Mouse (Mus musculus): ENCODE measurements around the gene Cox17. TPM values are rescaled to one million over a fixed set of nuclear protein-coding genes. Genes with fewer than 3 reads are reported as not detected.
A peak's percentile ranks its signal among the peaks of the same experiment; 100 is the strongest.

Cox17 gene
- polyA plus RNA-seq, 1 experiment = 256 TPM

GRCm38 (mm10) chr16:38352031-38352430 is 5.2 kb downstream of the Cox17 start:
- H3K4me1 ChIP-seq (ENCODE audit: control insufficient read depth, insufficient read depth, low read length) = no peaks in the 10 kb centered on the region
- no peak overlapping the region for H3K4me3 ChIP-seq (replicated peaks; ENCODE audit: insufficient read depth, low read depth, low read length)
- TF ChIP-seq POLR2A (IDR thresholded peaks at IDR 0.05; ENCODE audit: borderline replicate concordance, insufficient read depth, low read length) (no peak), CTCF (IDR thresholded peaks at IDR 0.05; ENCODE audit: borderline replicate concordance, insufficient read depth, low read depth, low read length) (no peak)
- no peaks in the 10 kb centered on the region for H3K27me3 ChIP-seq (ENCODE audit: control insufficient read depth, insufficient read depth, low read length)
- WGBS = 25% methylated on average over 7 of the region's 7 CpGs
- H3K27ac ChIP-seq (ENCODE audit: insufficient read depth, low read length) = no peak overlapping the region
- peak in 1 of 2 experiments; percentile 39 for DNase-seq

DNA sequence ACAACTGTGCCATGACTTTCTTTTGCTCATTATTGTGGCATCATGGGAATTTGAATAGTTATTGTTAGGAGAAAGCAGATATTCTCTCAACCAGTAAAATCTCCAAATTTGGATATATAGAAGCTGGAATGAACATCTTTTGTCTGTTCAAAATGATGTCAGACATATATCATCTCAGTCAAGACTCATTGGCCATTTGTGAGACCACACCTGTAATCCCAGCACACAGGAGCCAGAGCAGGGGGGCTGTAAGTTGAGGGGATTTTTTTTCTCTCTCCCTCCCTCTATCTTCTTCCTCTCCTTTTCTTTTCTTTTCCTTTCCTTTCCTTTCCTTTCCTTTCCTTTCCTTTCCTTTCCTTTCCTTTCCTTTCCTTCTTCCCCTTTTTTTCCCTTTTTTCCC is 6.1 kb downstream of the Cox17 start:
- no peaks in the 10 kb centered on the region for H3K27me3 ChIP-seq (ENCODE audit: control insufficient read depth, insufficient read depth, low read length)
- no peak overlapping the region for H3K4me3 ChIP-seq (replicated peaks; ENCODE audit: insufficient read depth, low read depth, low read length)
- H3K27ac ChIP-seq (ENCODE audit: insufficient read depth, low read length) = no peak overlapping the region
- no peaks in the 10 kb centered on the region for H3K4me1 ChIP-seq (ENCODE audit: control insufficient read depth, insufficient read depth, low read length)
- no peak for DNase-seq
- TF ChIP-seq CTCF (IDR thresholded peaks at IDR 0.05; ENCODE audit: borderline replicate concordance, insufficient read depth, low read depth, low read length) (no peak), POLR2A (IDR thresholded peaks at IDR 0.05; ENCODE audit: borderline replicate concordance, insufficient read depth, low read length) (no peak)

DNA sequence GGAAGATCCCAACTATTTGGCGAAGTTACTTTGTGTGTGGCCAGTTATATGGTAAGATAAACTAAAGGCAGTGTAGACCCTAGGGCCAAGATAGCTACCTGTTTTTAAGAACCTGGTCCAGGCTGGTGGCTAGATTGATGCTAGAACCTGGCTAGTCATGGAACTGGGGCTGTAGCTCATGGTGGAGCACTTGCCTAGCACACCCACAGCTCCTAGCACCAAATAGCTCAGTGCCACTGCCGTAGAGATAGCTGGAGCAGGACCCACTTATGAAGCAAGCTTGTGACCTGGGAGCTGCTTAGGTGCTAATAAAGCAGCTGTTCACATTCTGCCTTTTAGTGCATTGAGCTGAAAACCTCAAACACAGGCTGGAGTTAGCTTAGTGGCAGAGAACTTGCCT is 6.9 kb downstream of the Cox17 start:
- 97% methylated on average over 2 of the region's 2 CpGs for WGBS
- no peak overlapping the region for H3K27ac ChIP-seq (ENCODE audit: insufficient read depth, low read length)
- no peaks in the 10 kb centered on the region for H3K27me3 ChIP-seq (ENCODE audit: control insufficient read depth, insufficient read depth, low read length)
- no peaks in the 10 kb centered on the region for H3K4me1 ChIP-seq (ENCODE audit: control insufficient read depth, insufficient read depth, low read length)
- H3K4me3 ChIP-seq (replicated peaks; ENCODE audit: insufficient read depth, low read depth, low read length) = no peak overlapping the region
- DNase-seq = no peak
- TF ChIP-seq CTCF (IDR thresholded peaks at IDR 0.05; ENCODE audit: borderline replicate concordance, insufficient read depth, low read depth, low read length) (no peak), POLR2A (IDR thresholded peaks at IDR 0.05; ENCODE audit: borderline replicate concordance, insufficient read depth, low read length) (no peak)

DNA sequence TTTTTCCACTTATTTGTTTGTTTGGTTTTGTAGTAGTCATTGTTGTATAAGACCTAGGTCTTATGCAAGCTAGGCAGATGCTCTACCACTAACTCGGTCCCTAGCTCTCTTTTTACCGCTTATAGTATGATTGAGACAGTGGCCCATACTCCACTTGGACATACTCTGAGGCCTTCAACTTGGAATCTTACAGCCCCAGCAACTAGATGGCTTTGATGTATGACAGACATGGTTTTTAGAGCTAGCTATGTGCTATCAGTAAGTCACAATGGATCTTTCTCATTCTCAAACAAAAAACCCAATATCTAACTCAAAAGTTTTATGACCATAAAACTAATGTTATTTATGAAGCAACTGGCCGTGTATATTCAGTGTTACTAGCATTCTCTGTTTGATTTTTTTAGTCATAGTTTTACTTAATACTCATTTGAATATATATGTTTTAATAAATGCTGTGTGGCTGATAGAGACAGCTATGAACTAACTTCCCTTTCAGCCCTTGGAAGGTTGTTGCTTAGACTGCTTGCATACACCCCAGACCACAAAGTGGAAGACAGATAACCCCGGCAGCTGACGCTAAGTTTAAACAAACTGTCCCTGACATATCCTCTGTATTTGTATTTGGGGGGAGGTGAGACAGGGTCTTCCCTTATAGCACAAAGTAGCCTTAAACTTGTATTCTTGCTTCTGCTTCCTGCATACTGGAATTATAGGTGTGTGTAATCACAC is 7.6 kb downstream of the Cox17 start:
- Histone ChIP-seq H3K4me3 (replicated peaks; ENCODE audit: insufficient read depth, low read depth, low read length) (no peak overlapping the region), H3K27ac (ENCODE audit: insufficient read depth, low read length) (no peak overlapping the region), H3K27me3 (ENCODE audit: control insufficient read depth, insufficient read depth, low read length) (no peaks in the 10 kb centered on the region), H3K4me1 (ENCODE audit: control insufficient read depth, insufficient read depth, low read length) (no peaks in the 10 kb centered on the region)
- TF ChIP-seq CTCF (IDR thresholded peaks at IDR 0.05; ENCODE audit: borderline replicate concordance, insufficient read depth, low read depth, low read length) (no peak), POLR2A (IDR thresholded peaks at IDR 0.05; ENCODE audit: borderline replicate concordance, insufficient read depth, low read length) (no peak)
- DNase-seq = no peak
- 94% methylated on average over 5 of the region's 5 CpGs for WGBS

- no peak for DNase-seq
- H3K4me1 ChIP-seq (ENCODE audit: control insufficient read depth, insufficient read depth, low read length) = no peaks in the 10 kb centered on the region
- WGBS = 87% methylated on average over 6 of the region's 6 CpGs
Observed at GRCm38 (mm10) chr16:38358256-38358812, 11.5 kb downstream of the Cox17 start.

GRCm38 (mm10) chr16:38359241-38359640 is 12.4 kb downstream of the Cox17 start:
- Histone ChIP-seq H3K27ac (ENCODE audit: insufficient read depth, low read length) (no peak overlapping the region), H3K4me3 (replicated peaks; ENCODE audit: insufficient read depth, low read depth, low read length) (no peak overlapping the region), H3K4me1 (ENCODE audit: control insufficient read depth, insufficient read depth, low read length) (no peaks in the 10 kb centered on the region), H3K27me3 (ENCODE audit: control insufficient read depth, insufficient read depth, low read length) (no peaks in the 10 kb centered on the region)
- DNase-seq = no peak
- no peak for TF ChIP-seq POLR2A (IDR thresholded peaks at IDR 0.05; ENCODE audit: borderline replicate concordance, insufficient read depth, low read length)
- no peak for TF ChIP-seq CTCF (IDR thresholded peaks at IDR 0.05; ENCODE audit: borderline replicate concordance, insufficient read depth, low read depth, low read length)
- WGBS = 92% methylated on average over 2 of the region's 2 CpGs

More at GRCm38 (mm10) chr16:38358256-38358812, 11.5 kb downstream of the Cox17 start:
- Histone ChIP-seq H3K27ac (ENCODE audit: insufficient read depth, low read length) (no peak overlapping the region), H3K27me3 (ENCODE audit: control insufficient read depth, insufficient read depth, low read length) (no peaks in the 10 kb centered on the region), H3K4me3 (replicated peaks; ENCODE audit: insufficient read depth, low read depth, low read length) (no peak overlapping the region)
- no peak for TF ChIP-seq POLR2A (IDR thresholded peaks at IDR 0.05; ENCODE audit: borderline replicate concordance, insufficient read depth, low read length)
- no peak for TF ChIP-seq CTCF (IDR thresholded peaks at IDR 0.05; ENCODE audit: borderline replicate concordance, insufficient read depth, low read depth, low read length)

DNA sequence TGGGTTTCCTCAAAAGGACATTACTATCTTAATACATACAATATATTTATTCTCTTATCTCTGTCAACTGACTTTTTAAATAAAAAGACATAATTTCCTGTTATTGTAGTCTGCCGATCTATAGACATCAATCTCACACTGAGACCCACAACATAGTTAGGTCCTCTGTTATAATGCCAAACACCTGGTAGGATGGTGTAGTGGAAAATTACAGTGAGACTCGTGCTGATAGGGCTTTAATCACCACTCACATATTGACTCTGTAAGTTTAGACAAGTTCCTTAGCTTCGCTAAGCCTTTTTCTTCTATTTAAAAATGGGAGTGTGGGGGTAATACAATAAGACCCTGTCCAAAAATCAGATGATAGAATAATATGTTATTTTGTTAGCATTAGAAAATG is 13.1 kb downstream of the Cox17 start:
- WGBS = 67% methylated on average over 3 of the region's 3 CpGs
- DNase-seq = no peak
- Histone ChIP-seq H3K4me3 (replicated peaks; ENCODE audit: insufficient read depth, low read depth, low read length) (no peak overlapping the region), H3K4me1 (ENCODE audit: control insufficient read depth, insufficient read depth, low read length) (no peaks in the 10 kb centered on the region), H3K27ac (ENCODE audit: insufficient read depth, low read length) (no peak overlapping the region), H3K27me3 (ENCODE audit: control insufficient read depth, insufficient read depth, low read length) (no peaks in the 10 kb centered on the region)
- TF ChIP-seq CTCF (IDR thresholded peaks at IDR 0.05; ENCODE audit: borderline replicate concordance, insufficient read depth, low read depth, low read length) (no peak), POLR2A (IDR thresholded peaks at IDR 0.05; ENCODE audit: borderline replicate concordance, insufficient read depth, low read length) (no peak)

- Histone ChIP-seq H3K4me1 (ENCODE audit: control insufficient read depth, insufficient read depth, low read length) (no peaks in the 10 kb centered on the region), H3K27ac (ENCODE audit: insufficient read depth, low read length) (no peak overlapping the region), H3K4me3 (replicated peaks; ENCODE audit: insufficient read depth, low read depth, low read length) (no peak overlapping the region), H3K27me3 (ENCODE audit: control insufficient read depth, insufficient read depth, low read length) (no peaks in the 10 kb centered on the region)
- WGBS = 10% methylated on average over 2 of the region's 2 CpGs
- DNase-seq = no peak
- TF ChIP-seq POLR2A (IDR thresholded peaks at IDR 0.05; ENCODE audit: borderline replicate concordance, insufficient read depth, low read length) = no peak
- no peak for TF ChIP-seq CTCF (IDR thresholded peaks at IDR 0.05; ENCODE audit: borderline replicate concordance, insufficient read depth, low read depth, low read length)
Observed at GRCm38 (mm10) chr16:38360317-38360716, 13.5 kb downstream of the Cox17 start.

Measured in cerebellum, adult 2 months (tissue).